Mouse (Mus musculus) liver, embryonic 14.5 days (tissue): ENCODE measurements around the gene Pten. TPM values are rescaled to one million over a fixed set of nuclear protein-coding genes. Genes with fewer than 3 reads are reported as not detected.

ENCODE experiments used
- ATAC-seq: fragments of 200-750 bp; cut with Nextera tagmentation; 2 replicates; pipeline ENCODE4 v1.8.0; 2017; ENCODE audit warnings: moderate number of reproducible peaks, mild to moderate bottlenecking, moderate library complexity; ENCODE audit not compliant: insufficient read depth
- DNase-seq, 3 experiments: peaks; one replicate each; pipeline ENCODE4 v3.0.0-alpha.2; 2012 to 2013; ENCODE audit warnings: low read depth in 3 of 3, low spot score in 3 of 3
- H3K27ac ChIP-seq: fragments of 300-500 bp; sonication (generic); 2 replicates; pipeline ENCODE4 v1.5.1; 2014; ENCODE audit warnings: moderate library complexity, mild to moderate bottlenecking, control low read depth, inconsistent platforms
- H3K27me3 ChIP-seq: fragments of 300-500 bp; sonication (generic); 2 replicates; pipeline ENCODE4 v1.6.1; 2014; ENCODE audit warnings: mild to moderate bottlenecking, low read length, moderate library complexity; ENCODE audit not compliant: control insufficient read depth, insufficient read depth
- H3K36me3 ChIP-seq: fragments of 300-500 bp; sonication (generic); replicated peaks from 2 replicates; pipeline ENCODE4 v1.6.1; 2014; ENCODE audit warnings: low read depth; ENCODE audit not compliant: control insufficient read depth, insufficient read depth
- H3K4me1 ChIP-seq, 2 experiments: fragments of 200-500 bp in 1 of 2; fragments of 300-500 bp in 1 of 2; sonication (generic) in 1 of 2; replicated peaks; 2 replicates each; pipeline ENCODE4 v1.6.1; 2012 to 2014; ENCODE audit warnings: antibody characterized with exemption in 1 of 2, inconsistent platforms in 1 of 2, low read length in 1 of 2; ENCODE audit not compliant: control insufficient read depth in 2 of 2, insufficient read depth in 2 of 2
- H3K4me2 ChIP-seq: fragments of 300-500 bp; sonication (generic); 2 replicates; pipeline ENCODE4 v1.6.1; 2014; ENCODE audit warnings: low read depth, mild to moderate bottlenecking, control low read depth, moderate library complexity
- H3K4me3 ChIP-seq, 2 experiments: fragments of 200-500 bp in 1 of 2; fragments of 300-500 bp in 1 of 2; sonication (generic) in 1 of 2; 2 replicates each; pipeline ENCODE4 v1.5.1; 2012 to 2014; ENCODE audit warnings: low read depth in 2 of 2, low read length in 2 of 2, mild to moderate bottlenecking in 2 of 2, control low read depth in 1 of 2, inconsistent platforms in 1 of 2, moderate library complexity in 1 of 2; ENCODE audit not compliant: insufficient read depth in 1 of 2
- H3K9ac ChIP-seq: fragments of 300-500 bp; sonication (generic); replicated peaks from 2 replicates; pipeline ENCODE4 v1.6.1; 2014; ENCODE audit warnings: mild to moderate bottlenecking, control low read depth, moderate library complexity
- H3K9me3 ChIP-seq: fragments of 300-500 bp; sonication (generic); 2 replicates; pipeline ENCODE4 v1.6.1; 2016; ENCODE audit warnings: low read length, mixed read lengths; ENCODE audit not compliant: control insufficient read depth
- CTCF ChIP-seq: IDR thresholded peaks from 2 replicates; pipeline ENCODE4 v1.5.1; 2016; ENCODE audit warnings: antibody characterized with exemption, low read depth, control low read depth
- EP300 ChIP-seq: IDR thresholded peaks from 2 replicates; pipeline ENCODE4 v1.6.1; 2016; ENCODE audit warnings: antibody characterized with exemption, low read depth
- WGBS: fragments of 180-500 bp; shearing (Covaris S2); extraction: QIAGEN DNeasy Blood & Tissue Kit; methylation state at CpG from one replicate; pipeline ENCODE4 v1.1.7; 2014; ENCODE audit not compliant: insufficient replicate concordance; 5-methylcytosine and 5-hydroxymethylcytosine counted together
- polyA plus RNA-seq, 2 experiments: library from polyadenylated mRNA; depleted of rRNA in 1 of 2; stranded (reverse) in 1 of 2; unstranded in 1 of 2; fragments of >200 nt; fragmentation: Nextera tagmentation in 1 of 2; extraction: Ambion mirVana in 1 of 2; gene quantifications; 2 replicates each; pipeline versions ENCODE4 v1.2.1 to v1.2.3; 2012 to 2014

Pten gene
- polyA plus RNA-seq, 2 experiments = 3.5 to 4.3 TPM

- no peak for DNase-seq
- Histone ChIP-seq H3K4me2 (no peak overlapping the region), H3K27me3 (no peaks in the 10 kb centered on the region), H3K4me1 (peaks cover 0 to 15% of the 10 kb centered on the region in 2 experiments; a peak in 2 of 4 replicates), H3K27ac (no peak overlapping the region), H3K9ac (no peak overlapping the region), H3K9me3 (no peaks in the 10 kb centered on the region), H3K36me3 (no peaks in the 10 kb centered on the region), H3K4me3 (no peak overlapping the region)
- WGBS = 37% methylated on average over 3 of the region's 3 CpGs
- no peak for ATAC-seq
- TF ChIP-seq EP300 = no peak
- no peak for TF ChIP-seq CTCF
Observed at GRCm38 (mm10) chr19:32789535-32789934, 32.2 kb downstream of the Pten start.

GRCm38 (mm10) chr19:32792610-32793009 lies 35.3 kb downstream of the Pten start:
- H3K4me1 ChIP-seq = peaks cover 0 to 12% of the 10 kb centered on the region in 2 experiments; a peak in 2 of 4 replicates
- H3K36me3 ChIP-seq = no peaks in the 10 kb centered on the region
- 59% methylated on average over 6 of the region's 6 CpGs for WGBS
- H3K4me2 ChIP-seq = no peak overlapping the region
- no peak overlapping the region for H3K27ac ChIP-seq
- H3K9me3 ChIP-seq = no peaks in the 10 kb centered on the region
- DNase-seq (no peak), ATAC-seq (no peak)
- no peaks in the 10 kb centered on the region for H3K27me3 ChIP-seq
- no peak overlapping the region for H3K4me3 ChIP-seq
- no peak overlapping the region for H3K9ac ChIP-seq
- no peak for TF ChIP-seq CTCF
- no peak for TF ChIP-seq EP300

GRCm38 (mm10) chr19:32793901-32794300 lies 36.6 kb downstream of the Pten start:
- H3K27ac ChIP-seq = no peak overlapping the region
- no peak for ATAC-seq
- H3K9me3 ChIP-seq = no peaks in the 10 kb centered on the region
- H3K9ac ChIP-seq = no peak overlapping the region
- TF ChIP-seq CTCF (no peak), EP300 (no peak)
- H3K4me1 ChIP-seq = peaks cover 0 to 2% of the 10 kb centered on the region in 2 experiments; a peak in 2 of 4 replicates
- no peaks in the 10 kb centered on the region for H3K27me3 ChIP-seq
- H3K36me3 ChIP-seq = no peaks in the 10 kb centered on the region
- H3K4me3 ChIP-seq = no peak overlapping the region
- H3K4me2 ChIP-seq = no peak overlapping the region
- DNase-seq = no peak

GRCm38 (mm10) chr19:32800557-32800956 lies 43.3 kb downstream of the Pten start:
- Histone ChIP-seq H3K4me2 (no peak overlapping the region), H3K4me3 (no peak overlapping the region), H3K27ac (no peak overlapping the region), H3K4me1 (no peaks in the 10 kb centered on the region), H3K9me3 (no peaks in the 10 kb centered on the region), H3K36me3 (no peaks in the 10 kb centered on the region), H3K27me3 (no peaks in the 10 kb centered on the region), H3K9ac (no peak overlapping the region)
- 56% methylated on average over 2 of the region's 2 CpGs for WGBS
- TF ChIP-seq CTCF (no peak), EP300 (no peak)
- no peak for DNase-seq
- no peak for ATAC-seq

GRCm38 (mm10) chr19:32804703-32805102 lies 47.4 kb downstream of the Pten start:
- DNase-seq = no peak
- Histone ChIP-seq H3K4me2 (no peak overlapping the region), H3K9ac (no peak overlapping the region), H3K9me3 (no peaks in the 10 kb centered on the region), H3K27ac (no peak overlapping the region), H3K27me3 (no peaks in the 10 kb centered on the region), H3K4me1 (no peaks in the 10 kb centered on the region), H3K4me3 (no peak overlapping the region), H3K36me3 (no peaks in the 10 kb centered on the region; the same call in 1 of the 2 replicates)
- WGBS = 44% methylated on average over 4 of the region's 4 CpGs
- ATAC-seq = no peak
- no peak for TF ChIP-seq CTCF
- TF ChIP-seq EP300 = no peak
